Mouse (Mus musculus): ENCODE results near the gene Tmem140. TPM values are rescaled to one million over a fixed set of nuclear protein-coding genes. Genes with fewer than 3 reads are reported as not detected.

Gene Tmem140
- 0.73 and 1.4 TPM in 2 replicates for polyA plus RNA-seq (2015; fragmentation: Nextera tagmentation; extraction: Ambion mirVana)

- WGBS = 63% methylated on average over 11 of the region's 11 CpGs
- no peak for ATAC-seq (ENCODE audit: low read depth)
- Histone ChIP-seq H3K4me2 (no peak within 1 kb of the TSS), H3K27me3 (no peaks in the 10 kb centered on the region), H3K4me1 (replicated peaks) (no peaks in the 10 kb centered on the region), H3K9ac (no peak within 1 kb of the TSS), H3K9me3 (no peaks in the 10 kb centered on the region), H3K36me3 (no peaks in the 10 kb centered on the region), H3K27ac (replicated peaks) (no peak within 1 kb of the TSS), H3K4me3 (no peak within 1 kb of the TSS)
Measured at GRCm38 (mm10) chr6:34862791-34863403, at the start of gene Tmem140. TSS of gene Tmem140 (plus strand) at chr6:34863146.

- no peaks in the 10 kb centered on the region for H3K9me3 ChIP-seq
- no peaks in the 10 kb centered on the region for H3K36me3 ChIP-seq
- no peak overlapping the region for H3K4me2 ChIP-seq
- no peak overlapping the region for H3K27ac ChIP-seq (replicated peaks)
- no peaks in the 10 kb centered on the region for H3K4me1 ChIP-seq (replicated peaks)
- no peaks in the 10 kb centered on the region for H3K27me3 ChIP-seq
- H3K4me3 ChIP-seq = no peak overlapping the region
- no peak for ATAC-seq (ENCODE audit: low read depth)
- no peak overlapping the region for H3K9ac ChIP-seq
Measured at GRCm38 (mm10) chr6:34824406-34824805, 38.5 kb upstream of the Tmem140 start.

- H3K4me1 ChIP-seq (replicated peaks) = no peaks in the 10 kb centered on the region
- H3K4me2 ChIP-seq = no peak overlapping the region
- H3K9ac ChIP-seq = no peak overlapping the region
- WGBS = 98% methylated on average over 5 of the region's 5 CpGs
- no peaks in the 10 kb centered on the region for H3K36me3 ChIP-seq
- no peaks in the 10 kb centered on the region for H3K9me3 ChIP-seq
- H3K27ac ChIP-seq (replicated peaks) = no peak overlapping the region
- no peaks in the 10 kb centered on the region for H3K27me3 ChIP-seq
- no peak for ATAC-seq (ENCODE audit: low read depth)
- no peak overlapping the region for H3K4me3 ChIP-seq
Measured at GRCm38 (mm10) chr6:34832352-34832751, 30.6 kb upstream of the Tmem140 start.

GRCm38 (mm10) chr6:34861546-34862053 lies 1.3 kb upstream of the Tmem140 start:
- Histone ChIP-seq H3K27ac (replicated peaks) (no peak overlapping the region), H3K4me2 (no peak overlapping the region), H3K4me1 (replicated peaks) (no peaks in the 10 kb centered on the region), H3K9me3 (no peaks in the 10 kb centered on the region), H3K4me3 (no peak overlapping the region), H3K27me3 (no peaks in the 10 kb centered on the region), H3K36me3 (no peaks in the 10 kb centered on the region), H3K9ac (no peak overlapping the region)
- WGBS = 90% methylated on average over 11 of the region's 11 CpGs
- ATAC-seq (ENCODE audit: low read depth) = no peak

GRCm38 (mm10) chr6:34862381-34862780 lies 565 bp upstream of the Tmem140 start:
- Histone ChIP-seq H3K27me3 (no peaks in the 10 kb centered on the region), H3K4me3 (no peak overlapping the region), H3K4me2 (no peak overlapping the region), H3K27ac (replicated peaks) (no peak overlapping the region), H3K4me1 (replicated peaks) (no peaks in the 10 kb centered on the region), H3K9ac (no peak overlapping the region), H3K9me3 (no peaks in the 10 kb centered on the region), H3K36me3 (no peaks in the 10 kb centered on the region)
- 95% methylated on average over 6 of the region's 6 CpGs for WGBS
- ATAC-seq (ENCODE audit: low read depth) = no peak

- WGBS = 78% methylated on average over 9 of the region's 9 CpGs
- no peak overlapping the region for H3K27ac ChIP-seq (replicated peaks)
- H3K9ac ChIP-seq = no peak overlapping the region
- no peaks in the 10 kb centered on the region for H3K9me3 ChIP-seq
- H3K27me3 ChIP-seq = no peaks in the 10 kb centered on the region
- no peaks in the 10 kb centered on the region for H3K4me1 ChIP-seq (replicated peaks)
- no peaks in the 10 kb centered on the region for H3K36me3 ChIP-seq
- no peak overlapping the region for H3K4me2 ChIP-seq
- no peak overlapping the region for H3K4me3 ChIP-seq
- ATAC-seq (ENCODE audit: low read depth) = no peak
Measured at GRCm38 (mm10) chr6:34863786-34864514, 1.0 kb downstream of the Tmem140 start.

DNA sequence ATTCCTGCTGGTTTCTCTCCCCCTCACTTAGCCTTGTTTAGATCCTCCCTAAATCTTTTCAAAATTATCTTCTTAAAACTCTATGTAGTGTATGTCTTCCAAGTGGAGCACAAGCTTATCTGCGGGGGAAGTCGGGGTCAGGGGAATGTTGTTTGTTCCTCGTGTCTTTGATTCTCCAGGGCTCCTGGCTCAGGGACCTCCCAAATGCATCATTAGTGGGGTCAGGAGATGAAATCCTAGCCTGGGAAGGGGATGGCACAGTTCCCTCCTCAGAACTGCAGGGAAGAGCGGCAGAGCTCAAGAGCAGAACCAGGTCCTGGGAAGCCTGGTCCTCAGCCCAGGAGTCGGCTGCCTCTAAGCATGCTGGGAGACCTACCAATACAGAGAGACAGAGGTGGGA lies 2.3 kb downstream of the Tmem140 start:
- no peak overlapping the region for H3K27ac ChIP-seq (replicated peaks)
- 82% methylated on average over 5 of the region's 5 CpGs for WGBS
- H3K4me2 ChIP-seq = no peak overlapping the region
- no peaks in the 10 kb centered on the region for H3K36me3 ChIP-seq
- no peak overlapping the region for H3K4me3 ChIP-seq
- H3K9me3 ChIP-seq = no peaks in the 10 kb centered on the region
- no peaks in the 10 kb centered on the region for H3K4me1 ChIP-seq (replicated peaks)
- no peak overlapping the region for H3K9ac ChIP-seq
- no peak for ATAC-seq (ENCODE audit: low read depth)
- H3K27me3 ChIP-seq = no peaks in the 10 kb centered on the region

- no peak for ATAC-seq (ENCODE audit: low read depth)
- H3K27ac ChIP-seq (replicated peaks) = no peak overlapping the region
- no peaks in the 10 kb centered on the region for H3K4me1 ChIP-seq (replicated peaks)
- no peak overlapping the region for H3K4me3 ChIP-seq
- H3K27me3 ChIP-seq = no peaks in the 10 kb centered on the region
- no peak overlapping the region for H3K4me2 ChIP-seq
- H3K36me3 ChIP-seq = no peaks in the 10 kb centered on the region
- 63% methylated on average over 7 of the region's 7 CpGs for WGBS
- no peak overlapping the region for H3K9ac ChIP-seq
- no peaks in the 10 kb centered on the region for H3K9me3 ChIP-seq
Measured at GRCm38 (mm10) chr6:34865711-34866593, 3.0 kb downstream of the Tmem140 start.

DNA sequence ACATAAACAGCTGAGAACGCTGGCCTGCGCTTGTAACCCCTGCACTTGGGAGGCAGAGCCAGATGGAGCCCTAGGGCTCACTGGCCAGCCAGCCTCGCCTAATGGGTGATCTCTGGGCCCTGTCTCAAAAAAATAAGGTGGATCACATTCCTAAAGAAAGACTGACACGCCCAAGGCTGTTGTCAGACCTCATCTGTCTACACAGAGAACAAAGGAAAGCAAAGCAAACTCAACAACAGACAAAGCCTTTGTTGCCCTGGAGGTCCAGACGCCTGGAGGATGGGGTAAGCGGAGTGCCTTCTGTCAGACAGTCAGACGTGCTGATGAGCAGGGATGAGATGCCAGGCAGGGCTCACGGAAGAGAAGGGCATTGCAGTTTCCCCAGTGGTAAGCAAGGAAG lies 3.8 kb downstream of the Tmem140 start:
- Histone ChIP-seq H3K27me3 (no peaks in the 10 kb centered on the region), H3K4me3 (no peak overlapping the region), H3K9ac (no peak overlapping the region), H3K27ac (replicated peaks) (no peak overlapping the region), H3K4me1 (replicated peaks) (no peaks in the 10 kb centered on the region), H3K36me3 (no peaks in the 10 kb centered on the region), H3K4me2 (no peak overlapping the region), H3K9me3 (no peaks in the 10 kb centered on the region)
- 32% methylated on average over 8 of the region's 8 CpGs for WGBS
- ATAC-seq (ENCODE audit: low read depth) = no peak

DNA sequence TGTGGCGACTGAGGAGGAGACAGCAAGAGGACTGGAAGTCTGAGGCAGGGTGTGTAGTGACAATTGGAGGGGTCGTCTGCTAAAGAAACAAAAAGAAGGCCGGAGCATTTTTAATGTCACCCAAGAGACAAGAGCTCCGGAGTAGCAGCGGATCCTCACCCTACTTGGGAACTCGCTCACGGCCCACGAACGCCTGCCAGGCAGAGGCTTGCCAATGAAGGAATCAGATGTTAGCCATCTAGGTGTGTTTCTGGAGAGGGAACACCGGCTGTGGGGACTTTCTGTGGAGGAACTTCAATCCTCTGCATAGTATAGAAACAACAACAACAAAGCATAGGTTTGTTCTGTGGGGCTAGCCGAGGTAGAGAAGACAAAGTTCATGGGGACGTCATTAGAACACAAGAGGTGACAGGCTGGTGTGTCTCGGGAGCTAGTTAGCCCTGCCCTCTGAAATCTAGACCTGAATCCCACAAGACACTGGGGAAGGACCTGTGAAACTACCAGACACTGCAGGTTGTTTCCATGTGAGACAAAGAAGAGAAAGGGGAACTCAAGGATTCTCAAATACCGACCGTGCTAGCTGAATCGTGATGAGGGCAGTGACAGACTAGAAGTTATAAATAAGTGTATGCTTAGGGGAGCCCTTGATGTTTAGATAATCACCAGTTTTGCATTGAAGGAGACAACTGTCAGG lies 4.5 kb downstream of the Tmem140 start:
- Histone ChIP-seq H3K9ac (no peak overlapping the region), H3K36me3 (no peaks in the 10 kb centered on the region), H3K4me3 (no peak overlapping the region), H3K4me1 (replicated peaks) (no peaks in the 10 kb centered on the region), H3K27ac (replicated peaks) (no peak overlapping the region), H3K4me2 (no peak overlapping the region), H3K27me3 (no peaks in the 10 kb centered on the region), H3K9me3 (no peaks in the 10 kb centered on the region)
- no peak for ATAC-seq (ENCODE audit: low read depth)
- WGBS = 77% methylated on average over 16 of the region's 16 CpGs

- ATAC-seq (ENCODE audit: low read depth) = no peak
- WGBS = 75% methylated on average over 10 of the region's 10 CpGs
- Histone ChIP-seq H3K9me3 (no peaks in the 10 kb centered on the region), H3K4me2 (no peak overlapping the region), H3K27me3 (no peaks in the 10 kb centered on the region), H3K27ac (replicated peaks) (no peak overlapping the region), H3K9ac (no peak overlapping the region), H3K4me3 (no peak overlapping the region), H3K4me1 (replicated peaks) (no peaks in the 10 kb centered on the region), H3K36me3 (no peaks in the 10 kb centered on the region)
Measured at GRCm38 (mm10) chr6:34867995-34868350, 5.0 kb downstream of the Tmem140 start.

Measured in neural tube, embryonic 13.5 days (tissue).